Mouse (Mus musculus) lung, adult 2 months (tissue): ENCODE results near the gene Zfp978.
"Not testable (repeated sequence)": the region's sequence is repeated elsewhere in the genome, so short reads cannot be mapped to it uniquely, and the experiment has no call there.

Source experiments
- CTCF ChIP-seq: fragments of 200-500 bp; IDR thresholded peaks from 2 replicates; pipeline ENCODE4 v1.5.1; 2011; ENCODE audit warnings: mild to moderate bottlenecking, low read length, control low read depth; ENCODE audit not compliant: insufficient read depth
- POLR2A ChIP-seq: fragments of 200-500 bp; IDR thresholded peaks from 2 replicates; pipeline ENCODE4 v1.6.1; 2011; ENCODE audit warnings: low read depth, mild to moderate bottlenecking, control low read depth, low read length, borderline replicate concordance; ENCODE audit errors: extremely low read depth

GRCm38 (mm10) chr4:147397934-147398682 lies 37.0 kb downstream of the Zfp978 start:
- not testable (repeated sequence) for TF ChIP-seq CTCF, POLR2A
